Mouse (Mus musculus) thymus, adult 2 months (tissue): ENCODE results near the gene Ripk3.

Experiments used
- CTCF ChIP-seq: fragments of 200-500 bp; IDR thresholded peaks from 2 replicates; pipeline ENCODE4 v1.5.1; 2012; ENCODE audit warnings: mild to moderate bottlenecking, control low read depth, low read length, moderate library complexity, borderline replicate concordance; ENCODE audit not compliant: control insufficient read depth, poor library complexity, insufficient read depth; ENCODE audit errors: extremely low read depth
- POLR2A ChIP-seq: fragments of 200-500 bp; IDR thresholded peaks from 2 replicates; pipeline ENCODE4 v1.6.1; 2012; ENCODE audit warnings: mild to moderate bottlenecking, low read length, control low read depth, moderate library complexity; ENCODE audit not compliant: control insufficient read depth, poor library complexity, insufficient read depth; ENCODE audit errors: extremely low read depth

GRCm38 (mm10) chr14:55819845-55820405, 31.3 kb upstream of the Ripk3 start:
- no peak for TF ChIP-seq CTCF
- no peak for TF ChIP-seq POLR2A
